Mouse (Mus musculus): Measurements from ENCODE around the gene Cblc. TPM values are rescaled to one million over a fixed set of nuclear protein-coding genes. Genes with fewer than 3 reads are reported as not detected.
"Not testable (repeated sequence)": the region's sequence is repeated elsewhere in the genome, so short reads cannot be mapped to it uniquely, and the experiment has no call there.

The Cblc gene
- polyA plus RNA-seq, 1 experiment from 2014 or later = 0.15 TPM

GRCm38 (mm10) chr7:19809369-19809768 lies 12.8 kb upstream of the Cblc start:
- in situ Hi-C loops (cut with MboI; ENCODE audit: low pct_unique_long_range_greater_than_20kb) = no loop called here
- POLR2A ChIA-PET = interaction anchor here (0.6 to 1.0 kb wide), 2 partner anchors 12 to 87 kb away, joined by 3 read pairs; no protein-coding TSS in a partner anchor
- CTCF ChIA-PET = no interaction called here
- H3K27me3 ChIP-seq = no peaks in the 10 kb centered on the region
- no peak for ATAC-seq
- TF ChIP-seq CTCF (IDR thresholded peaks at IDR 0.05) = no peak
- DNase-seq (ENCODE audit: low read depth, low spot score) = no peak

- no peaks in the 10 kb centered on the region for H3K27me3 ChIP-seq
- ATAC-seq (no peak), DNase-seq (ENCODE audit: low read depth, low spot score) (no peak)
- POLR2A ChIA-PET = interaction anchor here (0.8 to 2.1 kb wide), 2 partner anchors 9 to 15 kb away, joined by 3 to 6 read pairs; no protein-coding TSS in a partner anchor
- TF ChIP-seq CTCF (IDR thresholded peaks at IDR 0.05) = no peak
- in situ Hi-C loops (cut with MboI; ENCODE audit: low pct_unique_long_range_greater_than_20kb) = no loop called here
- CTCF ChIA-PET = interaction anchor here (1.1 to 1.6 kb wide), 5 partner anchors 15 to 65 kb away, joined by 3 to 5 read pairs (median 3); no protein-coding TSS in a partner anchor
These were observed 9.9 kb upstream of the Cblc start for GRCm38 (mm10) chr7:19806356-19806969.

GRCm38 (mm10) chr7:19802995-19803394 lies 6.4 kb upstream of the Cblc start:
- peak; percentile 89 for TF ChIP-seq CTCF (IDR thresholded peaks at IDR 0.05)
- in situ Hi-C loops (cut with MboI; ENCODE audit: low pct_unique_long_range_greater_than_20kb) = loop anchor here (5.0 kb wide), 2 partner anchors 39 to 69 kb away; no protein-coding TSS in a partner anchor
- no peaks in the 10 kb centered on the region for H3K27me3 ChIP-seq
- ATAC-seq (peak; percentile 47), DNase-seq (ENCODE audit: low read depth, low spot score) (no peak)
- ChIA-PET CTCF (interaction anchor here (0.7 to 4.5 kb wide), 13 partner anchors 10 to 155 kb away, joined by 4 to 78 read pairs (median 8); no protein-coding TSS in a partner anchor), POLR2A (interaction anchor here (0.7 to 3.0 kb wide), 6 partner anchors 11 to 46 kb away, joined by 3 to 9 read pairs (median 4); no protein-coding TSS in a partner anchor)

- DNase-seq (ENCODE audit: low read depth, low spot score) (no peak), ATAC-seq (peak; percentile 54)
- ChIA-PET CTCF (interaction anchor here (0.6 to 4.5 kb wide), 9 partner anchors 10 to 71 kb away, joined by 3 to 78 read pairs (median 10); partner anchors contain the start of gene Gm19345), POLR2A (no interaction called here)
- in situ Hi-C loops (cut with MboI; ENCODE audit: low pct_unique_long_range_greater_than_20kb) = loop anchor here (5.0 kb wide), 2 partner anchors 42 to 72 kb away; no protein-coding TSS in a partner anchor
- peak; percentile 86 for TF ChIP-seq CTCF (IDR thresholded peaks at IDR 0.05)
- no peaks in the 10 kb centered on the region for H3K27me3 ChIP-seq
These were observed 4.2 kb upstream of the Cblc start for GRCm38 (mm10) chr7:19800764-19801163.

- DNase-seq (ENCODE audit: low read depth, low spot score) (no peak), ATAC-seq (no peak)
- H3K27me3 ChIP-seq = no peaks in the 10 kb centered on the region
- ChIA-PET CTCF (interaction anchor here (1.1 to 2.6 kb wide), 7 partner anchors 9 to 80 kb away, joined by 3 to 16 read pairs (median 5); partner anchors contain the start of gene Nectin2), POLR2A (no interaction called here)
- in situ Hi-C loops (cut with MboI; ENCODE audit: low pct_unique_long_range_greater_than_20kb) = no loop called here
- no peak for TF ChIP-seq CTCF (IDR thresholded peaks at IDR 0.05)
These were observed 355 bp downstream of the Cblc start for GRCm38 (mm10) chr7:19796254-19796653.

GRCm38 (mm10) chr7:19795236-19795635 lies 1.4 kb downstream of the Cblc start:
- no peak for TF ChIP-seq CTCF (IDR thresholded peaks at IDR 0.05)
- ChIA-PET CTCF (interaction anchor here (2.6 kb wide), 1 partner anchor 18 kb away, joined by 9 read pairs; no protein-coding TSS in a partner anchor), POLR2A (no interaction called here)
- in situ Hi-C loops (cut with MboI; ENCODE audit: low pct_unique_long_range_greater_than_20kb) = no loop called here
- ATAC-seq (no peak), DNase-seq (ENCODE audit: low read depth, low spot score) (no peak)
- H3K27me3 ChIP-seq = no peaks in the 10 kb centered on the region

- in situ Hi-C loops (cut with MboI; ENCODE audit: low pct_unique_long_range_greater_than_20kb) = no loop called here
- no peak for ATAC-seq
- no peak for DNase-seq (ENCODE audit: low read depth, low spot score)
These were observed 3.6 kb downstream of the Cblc start for GRCm38 (mm10) chr7:19792701-19793630.

GRCm38 (mm10) chr7:19791504-19791903 lies 5.1 kb downstream of the Cblc start:
- POLR2A ChIA-PET; DNase-seq (ENCODE audit: low read depth, low spot score); H3K27me3 ChIP-seq; ATAC-seq; in situ Hi-C loops (cut with MboI; ENCODE audit: low pct_unique_long_range_greater_than_20kb): not testable (repeated sequence)
- CTCF ChIA-PET = interaction anchor here (1.4 to 2.6 kb wide), 4 partner anchors 53 to 81 kb away, joined by 3 to 13 read pairs (median 8); no protein-coding TSS in a partner anchor

More at GRCm38 (mm10) chr7:19792701-19793630, 3.6 kb downstream of the Cblc start:
- ChIA-PET CTCF (interaction anchor here (0.8 to 2.1 kb wide), 4 partner anchors 10 to 76 kb away, joined by 3 to 5 read pairs (median 4); no protein-coding TSS in a partner anchor), POLR2A (no interaction called here)
- no peak for TF ChIP-seq CTCF (IDR thresholded peaks at IDR 0.05)
- no peaks in the 10 kb centered on the region for H3K27me3 ChIP-seq

- CTCF ChIA-PET = interaction anchor here (0.5 to 2.8 kb wide), 14 partner anchors 11 to 136 kb away, joined by 3 to 15 read pairs (median 4); no protein-coding TSS in a partner anchor
These were observed 6.7 kb downstream of the Cblc start for GRCm38 (mm10) chr7:19789904-19790347.

More at GRCm38 (mm10) chr7:19789904-19790347, 6.7 kb downstream of the Cblc start:
- peak; percentile 95 for TF ChIP-seq CTCF (IDR thresholded peaks at IDR 0.05)
- H3K27me3 ChIP-seq = no peaks in the 10 kb centered on the region
- in situ Hi-C loops (cut with MboI; ENCODE audit: low pct_unique_long_range_greater_than_20kb) = loop anchor here (5.0 kb wide), 1 partner anchor 38 kb away; the partner anchor contains the start of gene Nectin2
- DNase-seq (ENCODE audit: low read depth, low spot score) (no peak), ATAC-seq (peak; percentile 76)
- POLR2A ChIA-PET = interaction anchor here (0.6 to 0.8 kb wide), 2 partner anchors 20 to 22 kb away, joined by 3 read pairs; no protein-coding TSS in a partner anchor

Data from Patski (cell line).